In genomic region chr12:81844981-81845380, GRCm38 (mm10) we compare ENCODE assay signal across 8 mouse cellular contexts. TPM values are rescaled to one million over a fixed set of nuclear protein-coding genes. Genes with fewer than 3 reads are reported as not detected.
A peak's percentile ranks its signal among the peaks of the same experiment; 100 is the strongest.
DNase-seq lines count a peak whose midpoint lies in the region; ATAC-seq and TF ChIP-seq lines count a peak whose summit lies in the region.

No protein-coding gene starts in this region.

- TF ChIP-seq EP300 in lung, postnatal 0 days (IDR thresholded peaks at IDR 0.05), result no peak

- H3K9ac ChIP-seq in lung, postnatal 0 days (replicated peaks; ENCODE audit: low read depth), result no peak overlapping the region
- H3K9ac ChIP-seq in embryonic facial prominence, embryonic 12.5 days, result 0 out of 2 replicates have a peak overlapping the region, but pooled peaks have one; percentile 8

- no peaks in the 10 kb centered on the region for H3K36me3 ChIP-seq in lung, postnatal 0 days (ENCODE audit: insufficient read depth, low read length)
- H3K36me3 ChIP-seq in embryonic facial prominence, embryonic 12.5 days, result no peaks in the 10 kb centered on the region
- H3K36me3 ChIP-seq in midbrain, embryonic 10.5 days, result no peaks in the 10 kb centered on the region

- peak overlapping the region; percentile 39 for H3K4me2 ChIP-seq in lung, postnatal 0 days (replicated peaks; ENCODE audit: low read depth, low read length)
- H3K4me2 ChIP-seq in embryonic facial prominence, embryonic 12.5 days (replicated peaks), result peak overlapping the region; percentile 48

- H3K9me3 ChIP-seq in lung, postnatal 0 days (ENCODE audit: low read length), result no peaks in the 10 kb centered on the region
- no peaks in the 10 kb centered on the region for H3K9me3 ChIP-seq in embryonic facial prominence, embryonic 12.5 days
- H3K9me3 ChIP-seq in midbrain, embryonic 10.5 days (replicated peaks), result no peaks in the 10 kb centered on the region

- no peaks in the 10 kb centered on the region for H3K27me3 ChIP-seq in lung, postnatal 0 days (replicated peaks; ENCODE audit: insufficient read depth, low read length)
- H3K27me3 ChIP-seq in embryonic facial prominence, embryonic 12.5 days, result no peaks in the 10 kb centered on the region
- H3K27me3 ChIP-seq in midbrain, embryonic 10.5 days (ENCODE audit: low read depth, poor library complexity, severe bottlenecking), result peaks cover 19% of the 10 kb centered on the region

- H3K27ac ChIP-seq in lung, postnatal 0 days (ENCODE audit: low read length), result no peak overlapping the region
- H3K27ac ChIP-seq in embryonic facial prominence, embryonic 12.5 days, result no peak overlapping the region
- H3K27ac ChIP-seq in midbrain, embryonic 10.5 days (replicated peaks), result 0 out of 2 replicates have a peak overlapping the region, but pooled peaks have one; percentile 17

- 7% methylated on average over 14 of the region's 14 CpGs for WGBS in lung, postnatal 0 days
- 12% methylated on average over 14 of the region's 14 CpGs for WGBS in lung, adult 2 months
- WGBS in embryonic facial prominence, embryonic 12.5 days, result 8% methylated on average over 14 of the region's 14 CpGs
- WGBS in midbrain, embryonic 10.5 days, result 18% methylated on average over 14 of the region's 14 CpGs

- no peaks in the 10 kb centered on the region for H3K4me1 ChIP-seq in lung, postnatal 0 days (ENCODE audit: insufficient read depth, low read depth, low read length)
- H3K4me1 ChIP-seq in lung, adult 2 months (ENCODE audit: control insufficient read depth, insufficient read depth, low read length), result no peaks in the 10 kb centered on the region; the same call in 1 of the 2 replicates
- H3K4me1 ChIP-seq in embryonic facial prominence, embryonic 12.5 days, result peaks cover 20% of the 10 kb centered on the region
- H3K4me1 ChIP-seq in midbrain, embryonic 10.5 days, result peaks cover 18% of the 10 kb centered on the region

- H3K4me3 ChIP-seq in lung, postnatal 0 days (ENCODE audit: low read depth, low read length), result no peak overlapping the region
- H3K4me3 ChIP-seq in lung, adult 2 months (replicated peaks; ENCODE audit: extremely low read depth, low read depth, low read length), result no peak overlapping the region
- H3K4me3 ChIP-seq in embryonic facial prominence, embryonic 12.5 days, result no peak overlapping the region
- peak overlapping the region; percentile 39 for H3K4me3 ChIP-seq in midbrain, embryonic 10.5 days

- DNase-seq in lung, postnatal 0 days (ENCODE audit: low spot score), result peak; percentile 57
- no peak for DNase-seq in lung, adult 2 months
- peak; percentile 22 for DNase-seq in midbrain, embryonic 10.5 days (ENCODE audit: low spot score)
- DNase-seq in ovary, postnatal 10 days (ENCODE audit: low spot score), result no peak
- no peak for DNase-seq in right cerebral cortex, postnatal 25 days
- no peak for DNase-seq in urinary bladder, postnatal 25 days (ENCODE audit: low spot score)

- TF ChIP-seq POLR2A in lung, adult 2 months (IDR thresholded peaks at IDR 0.05; ENCODE audit: borderline replicate concordance, extremely low read depth, low read depth, low read length), result no peak

- ATAC-seq in lung, postnatal 0 days, result peak; percentile 51
- ATAC-seq in embryonic facial prominence, embryonic 12.5 days (ENCODE audit: insufficient number of reproducible peaks, insufficient read depth, low FRiP score, low TSS enrichment), result no peak
- peak; percentile 70 for ATAC-seq in inflammation-experienced regulatory T-cells, adult 6 months

- TF ChIP-seq CTCF in lung, postnatal 0 days (IDR thresholded peaks at IDR 0.05), result no peak
- TF ChIP-seq CTCF in lung, adult 2 months (IDR thresholded peaks at IDR 0.05; ENCODE audit: insufficient read depth, low read length), result no peak

RNA-seq across cellular contexts. Expression of gene Pcnx, which starts 14.8 kb away (rescaled TPM):
- 12.8 and 13.5 TPM in 2 replicates for polyA plus RNA-seq in lung, postnatal 0 days (2015; fragmentation: Nextera tagmentation; extraction: Ambion mirVana)
- 39.7 and 66.8 TPM in 2 replicates for polyA plus RNA-seq in lung, adult 2 months (2012; rRNA removed)
- 12.6 and 16.4 TPM in 2 replicates for polyA plus RNA-seq in embryonic facial prominence, embryonic 12.5 days (2016; fragmentation: Nextera tagmentation; extraction: Ambion mirVana)
- polyA plus RNA-seq in inflammation-experienced regulatory T-cells, adult 6 months (2017; shearing (Covaris generic)), result 10 to 100 TPM in 2 of 3 experiments, 1 to 10 TPM in 1; 3.3 to 14.3 (median 12.6) TPM
- 7.9 and 9.5 TPM in 2 replicates for polyA plus RNA-seq in midbrain, embryonic 10.5 days (2016; fragmentation: Nextera tagmentation; extraction: Ambion mirVana)

Comparison
In these comparisons a context has a peak if more than half of its experiments do, and no peak if none do; other contexts are left out.
1. DNase-seq: peak in lung, postnatal 0 days (single experiment) and midbrain, embryonic 10.5 days (single experiment); none in lung, adult 2 months (single experiment), ovary, postnatal 10 days (single experiment), right cerebral cortex, postnatal 25 days (single experiment) and urinary bladder, postnatal 25 days (single experiment).